Mouse (Mus musculus): ENCODE measurements around the gene Bora.

GRCm38 (mm10) chr14:99060616-99061015 is 14.6 kb downstream of the Bora start:
- TF ChIP-seq CTCF (conservative IDR thresholded peaks at IDR 0.05; ENCODE audit: low read length) (no peak), NANOG (IDR thresholded peaks at IDR 0.05; ENCODE audit: borderline replicate concordance, low read length) (no peak), POU5F1 (IDR thresholded peaks at IDR 0.05; ENCODE audit: borderline replicate concordance, low read length) (no peak)
